Mouse (Mus musculus) lung, postnatal 4 days (tissue): Measurements from ENCODE around the gene Hes3.

Experiments used
- DNase-seq, 2 experiments: peaks; one replicate each; pipeline ENCODE4 v3.0.0; 2021

Gene Hes3

DNA sequence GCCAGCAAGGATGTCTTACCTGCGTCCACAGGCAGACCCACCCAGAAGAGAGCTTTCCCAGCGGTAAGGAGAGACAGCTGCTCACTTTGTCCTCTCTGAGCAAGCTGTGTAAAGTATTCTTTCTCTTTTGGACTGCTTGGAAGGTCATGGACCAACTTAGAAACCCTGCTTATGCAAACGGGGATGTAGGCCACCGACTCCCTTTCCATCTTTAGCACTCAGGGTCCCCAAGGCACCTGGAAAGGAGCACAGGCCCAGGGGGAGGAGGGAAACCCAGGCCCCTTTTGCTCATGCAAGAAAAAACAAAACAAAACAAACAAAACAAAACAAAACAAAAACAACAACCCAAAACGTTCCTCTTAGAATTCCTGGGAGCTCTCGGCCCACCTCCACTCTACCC is at the start of gene Hes3:
Hes3 (minus strand) TSS at position 101 of the 400 bp plus-strand sequence.
- DNase-seq: no peak

DNA sequence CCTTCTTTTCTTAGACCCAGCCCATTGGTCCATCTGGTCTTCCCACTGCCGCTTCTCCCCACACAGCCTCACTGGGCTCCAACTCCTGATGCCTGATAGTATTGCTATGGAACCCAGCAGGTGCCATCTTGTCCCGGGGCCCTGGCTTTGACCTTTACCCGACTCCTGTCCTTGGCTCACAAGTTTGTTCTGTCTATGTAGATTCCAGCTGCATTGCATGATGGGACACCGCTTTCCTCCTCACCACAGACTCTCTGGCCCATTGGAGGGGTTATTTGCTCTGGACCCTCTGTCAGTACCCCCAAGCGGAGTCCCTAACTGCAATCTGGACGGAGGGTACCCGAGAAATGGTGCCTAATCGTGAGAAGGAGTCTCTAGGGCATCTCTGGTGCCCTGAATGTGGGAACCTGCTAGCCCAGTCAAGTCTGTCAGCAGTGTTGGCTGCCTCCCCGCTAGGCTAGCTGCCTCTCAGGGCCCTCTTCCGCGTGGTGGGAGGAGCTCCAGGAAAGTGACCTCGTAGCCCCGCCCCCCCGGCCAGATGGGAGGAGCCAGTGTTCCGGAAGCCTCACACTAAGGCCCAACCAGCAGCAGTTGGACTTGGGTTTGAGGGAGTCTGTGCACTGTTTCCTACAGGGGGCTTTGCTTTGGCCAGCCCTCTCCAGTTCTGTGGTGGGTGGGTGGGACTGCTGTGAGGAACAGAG is 49.3 kb upstream of the Hes3 start:
- peak in 1 of 2 experiments; percentile 41 for DNase-seq

DNA sequence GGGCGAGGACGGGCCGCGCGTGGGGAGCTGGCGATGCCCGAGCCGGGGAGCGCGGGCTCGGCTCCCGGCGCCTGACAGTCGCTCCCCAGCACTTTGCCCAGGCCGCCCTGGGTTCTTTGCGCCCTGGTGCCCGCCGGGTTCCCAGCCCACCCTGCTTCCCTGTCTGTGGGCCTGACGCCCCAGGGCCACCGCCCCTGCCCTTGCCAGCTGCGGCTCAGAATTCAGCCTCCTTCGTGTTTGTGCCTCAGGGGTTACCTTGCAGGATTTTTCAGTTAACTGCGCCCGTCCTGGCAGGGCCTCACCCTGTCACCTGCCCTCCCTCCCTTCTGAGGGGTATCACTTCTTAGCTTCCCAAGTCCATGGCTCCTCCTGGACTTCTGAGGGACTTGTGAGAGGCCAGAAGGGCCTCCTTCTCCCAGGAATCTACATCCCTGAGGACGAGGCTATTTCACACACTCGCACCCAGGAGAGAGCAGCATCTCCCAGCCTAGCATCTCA is 47.9 kb upstream of the Hes3 start:
- DNase-seq: no peak

DNA sequence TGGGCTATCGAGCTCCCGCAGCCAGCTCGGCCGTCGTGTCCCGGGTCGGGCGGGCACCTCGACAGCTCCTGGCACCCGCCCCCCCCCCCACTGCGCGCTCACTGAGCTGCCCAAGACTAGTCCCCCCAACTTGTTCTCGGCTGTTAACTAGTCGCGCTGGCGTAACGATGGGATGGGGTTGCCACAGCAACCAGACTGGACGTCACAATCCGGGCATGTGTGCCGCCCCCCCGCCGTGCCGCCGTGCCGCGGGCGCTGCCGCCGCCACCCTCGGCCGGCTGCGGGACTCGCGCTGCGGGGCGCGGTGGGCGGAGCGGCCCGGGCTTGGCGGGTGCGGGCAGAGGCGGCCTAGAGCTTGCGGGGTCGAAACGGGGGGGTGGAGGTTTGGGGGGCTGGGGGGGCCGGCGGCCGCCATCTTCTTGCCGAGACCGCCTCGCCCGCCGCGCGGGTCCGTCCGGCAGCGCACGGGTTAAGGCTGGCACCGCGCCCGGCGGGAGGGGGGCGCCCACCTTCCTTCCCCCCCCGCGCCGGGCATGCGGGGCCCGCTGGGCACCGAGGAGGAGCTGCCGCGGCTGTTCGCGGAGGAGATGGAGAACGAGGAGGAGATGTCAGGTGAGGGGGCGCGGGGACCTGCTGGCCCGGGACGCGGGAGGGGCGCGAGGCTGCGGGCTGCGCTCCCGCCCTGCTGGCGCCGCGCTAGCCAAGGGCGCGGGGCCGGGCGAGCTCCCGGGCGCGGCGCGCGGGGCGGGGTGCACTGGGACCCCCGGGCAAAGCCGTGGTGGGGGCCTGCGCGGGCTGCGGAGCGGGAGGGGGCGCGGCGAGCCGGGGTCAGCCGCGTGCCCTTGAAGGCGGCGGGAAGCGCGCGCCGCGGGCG is 47.2 kb upstream of the Hes3 start, which contains the start of gene Chd5:
Chd5 (plus strand) TSS at position 233 of the 874 bp plus-strand sequence.
- DNase-seq: no peak

- no peak for DNase-seq
Measured at GRCm38 (mm10) chr4:152337772-152338171, 46.3 kb upstream of the Hes3 start.

GRCm38 (mm10) chr4:152333587-152333986 is 42.1 kb upstream of the Hes3 start:
- DNase-seq: no peak

GRCm38 (mm10) chr4:152332952-152333351 is 41.5 kb upstream of the Hes3 start:
- DNase-seq: peak; percentile 70 to 80

GRCm38 (mm10) chr4:152328691-152329090 is 37.2 kb upstream of the Hes3 start:
- peak in 1 of 2 experiments; percentile 51 for DNase-seq

GRCm38 (mm10) chr4:152326543-152326942 is 35.1 kb upstream of the Hes3 start:
- DNase-seq: no peak

DNA sequence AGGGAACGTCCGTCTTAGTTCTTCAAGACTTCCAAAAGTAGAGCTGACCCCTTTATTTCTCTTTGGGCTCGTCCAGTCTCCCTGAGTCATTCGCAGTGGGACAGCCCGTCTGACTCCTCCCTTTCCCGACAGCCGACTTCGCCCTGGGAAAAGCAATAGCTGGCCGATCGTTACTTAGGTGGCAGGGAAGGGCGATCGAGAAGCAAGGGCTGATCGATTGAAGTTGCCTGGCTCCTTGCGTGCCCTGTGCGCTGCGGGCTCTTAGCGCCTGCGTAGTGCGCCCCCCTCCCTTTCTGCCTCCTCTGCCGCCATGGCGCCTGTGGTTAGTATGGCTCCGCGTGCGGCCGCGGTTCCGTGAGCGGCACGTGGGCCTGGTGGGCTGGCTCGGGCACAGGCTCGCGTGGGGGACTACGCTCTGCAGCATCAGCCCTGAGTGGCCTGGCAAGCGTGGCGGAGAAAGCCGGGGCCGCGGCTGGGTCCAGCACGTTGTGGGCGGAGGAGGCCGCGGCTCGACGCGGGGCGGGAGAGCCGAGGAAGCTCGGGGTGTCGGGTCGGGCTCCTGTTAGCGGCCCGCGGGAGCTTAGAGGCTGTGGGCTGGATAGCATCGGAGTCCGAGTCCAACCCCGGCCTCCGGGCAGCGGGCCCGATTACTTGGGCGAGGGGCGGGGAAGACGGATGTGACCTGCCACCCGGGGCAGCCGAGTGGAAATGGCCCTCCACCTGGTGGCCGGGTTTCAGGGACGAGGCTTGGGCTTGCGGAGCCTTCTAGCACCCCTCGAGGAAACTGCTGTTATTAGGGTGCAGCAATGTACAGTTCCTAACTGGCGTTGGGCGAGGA is 34.3 kb upstream of the Hes3 start, which contains the start of gene Rpl22:
Rpl22 (plus strand) TSS at position 169 of the 838 bp plus-strand sequence.
- peak; percentile 95 to 97 for DNase-seq

DNA sequence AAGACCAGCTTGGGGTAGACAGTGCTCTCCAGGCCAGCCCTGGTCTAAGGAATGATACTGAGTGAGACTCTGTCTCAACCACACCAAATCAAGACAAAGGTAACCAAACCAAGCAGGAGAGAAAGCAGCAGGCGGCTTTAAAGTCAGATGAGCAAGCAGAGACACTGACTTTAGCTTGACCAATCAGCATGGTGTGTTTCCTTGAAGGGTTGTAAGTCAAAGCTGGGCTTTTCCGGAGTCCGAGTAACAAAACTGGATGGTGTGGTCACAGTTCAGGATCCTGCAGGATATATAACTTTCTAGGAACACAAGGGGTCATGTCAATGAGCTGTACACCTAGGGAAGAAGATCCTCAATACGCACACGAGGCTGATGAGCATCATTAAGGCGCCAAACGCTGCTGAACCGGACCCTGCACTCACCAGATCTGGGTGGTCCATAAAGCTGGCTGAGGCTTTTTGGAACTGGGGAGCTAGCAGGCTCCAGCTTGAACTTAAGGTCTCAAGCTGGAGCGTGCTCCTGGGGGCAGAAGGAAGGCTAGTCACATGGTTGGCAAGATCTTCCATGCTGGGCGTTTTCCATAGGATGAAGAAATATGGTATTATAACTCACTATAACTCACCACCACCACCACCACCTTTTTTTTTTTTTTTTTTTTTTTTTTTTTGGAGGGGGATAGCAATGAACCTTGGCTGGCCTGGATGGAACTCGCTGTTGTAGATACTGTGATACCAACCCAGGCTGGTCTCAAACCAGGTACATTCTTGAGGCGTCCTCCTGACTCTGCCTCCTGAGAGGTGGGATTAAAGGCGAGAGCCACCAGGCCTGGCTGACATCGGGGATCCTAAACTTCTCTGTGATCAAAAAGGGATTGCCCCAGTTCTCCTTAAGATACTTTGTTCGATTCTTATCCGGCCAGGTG is 33.4 kb upstream of the Hes3 start:
- no peak for DNase-seq

DNA sequence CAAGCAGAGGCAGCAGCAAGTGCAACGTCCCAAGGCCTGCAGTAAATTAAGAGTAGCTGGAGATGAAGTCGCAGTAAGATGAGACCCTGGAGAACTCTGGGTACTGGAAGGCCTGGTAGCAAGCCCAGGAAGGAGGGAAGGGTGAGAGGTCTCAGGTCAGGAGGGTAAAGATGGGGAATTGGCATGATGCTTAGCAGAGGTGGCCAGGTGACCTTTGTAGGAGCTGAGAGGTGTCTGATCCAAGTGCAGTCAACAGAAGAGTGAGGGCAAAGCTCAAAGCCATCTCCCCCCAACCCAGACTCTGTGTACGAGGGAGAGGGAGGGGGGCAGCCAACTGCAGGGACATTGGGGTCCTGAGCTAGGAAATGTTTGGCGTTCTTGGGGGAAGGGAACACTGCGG is 30.0 kb upstream of the Hes3 start:
- no peak for DNase-seq

DNA sequence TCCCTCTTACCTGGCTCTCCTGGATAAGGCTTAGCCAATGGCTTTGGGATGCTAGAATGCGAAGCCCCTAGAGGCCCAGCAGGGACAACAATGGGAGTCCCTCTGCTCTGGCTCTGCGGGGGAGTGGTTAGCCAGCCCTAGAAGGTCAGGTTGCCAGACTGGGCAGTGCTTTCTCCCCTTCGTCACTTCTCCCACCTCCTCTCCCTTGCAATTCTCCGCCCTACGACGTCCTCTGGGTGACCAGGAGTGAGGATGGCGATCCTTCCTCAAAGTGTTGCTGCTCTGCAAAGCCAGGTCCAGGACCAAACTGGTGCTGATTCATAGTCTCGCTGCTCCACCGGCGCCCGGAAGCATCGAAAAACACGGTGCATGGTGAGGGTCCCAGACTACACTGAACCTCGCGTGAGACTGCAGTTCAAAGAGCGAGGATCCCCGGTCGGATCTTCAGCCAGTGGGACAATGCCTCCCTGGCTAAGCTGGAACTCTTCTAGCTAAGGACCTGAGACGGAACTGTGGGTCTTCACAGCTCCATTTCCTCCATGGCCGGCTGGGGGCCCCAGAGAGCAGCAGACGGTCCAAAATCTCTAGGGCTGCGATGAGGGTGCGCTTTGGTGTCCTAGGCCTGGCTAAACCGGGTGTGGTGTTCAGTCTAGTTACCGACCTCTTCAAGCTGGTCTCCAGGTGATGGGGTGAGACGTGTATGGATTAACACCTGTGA is 27.2 kb upstream of the Hes3 start, which contains the start of gene Rnf207:
Rnf207 (minus strand) TSS at position 477 of the 718 bp plus-strand sequence.
- peak in 1 of 2 experiments; percentile 61 for DNase-seq

GRCm38 (mm10) chr4:152317631-152318033 is 26.2 kb upstream of the Hes3 start:
- no peak for DNase-seq

DNA sequence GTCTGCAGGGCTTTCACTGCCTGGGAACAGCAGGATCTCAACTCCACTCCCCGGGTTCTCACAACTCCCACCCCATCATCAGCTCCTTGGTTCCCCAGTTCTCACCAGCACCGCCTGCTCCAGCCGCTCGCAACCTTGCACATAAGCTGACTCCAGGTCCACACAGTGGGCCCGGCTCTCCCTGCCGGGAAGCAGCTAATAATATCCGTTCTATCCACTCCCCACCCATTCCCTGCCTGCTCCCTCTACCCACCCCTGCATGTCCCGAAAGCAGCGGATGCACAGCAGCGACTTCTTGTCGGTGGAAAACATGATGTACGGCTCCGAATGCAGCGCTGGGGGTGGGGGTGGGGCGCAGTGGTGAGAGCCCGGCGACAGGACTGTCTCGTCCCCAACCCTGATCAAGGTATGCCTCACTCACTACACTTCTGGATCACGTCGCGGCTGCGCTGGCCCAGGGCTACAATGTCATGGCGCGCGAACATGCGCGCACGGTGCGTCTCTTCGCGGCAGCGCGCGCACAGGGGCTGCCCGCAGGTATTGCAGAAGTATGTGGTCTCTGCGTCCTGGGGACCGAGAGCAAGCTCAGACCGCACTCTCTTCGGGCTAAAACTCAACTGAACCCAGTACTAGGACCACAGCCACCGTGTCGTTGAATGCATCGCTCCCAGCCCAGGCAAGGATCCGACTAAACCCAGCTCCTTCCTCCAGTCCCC is 24.2 kb upstream of the Hes3 start:
- DNase-seq: no peak

DNA sequence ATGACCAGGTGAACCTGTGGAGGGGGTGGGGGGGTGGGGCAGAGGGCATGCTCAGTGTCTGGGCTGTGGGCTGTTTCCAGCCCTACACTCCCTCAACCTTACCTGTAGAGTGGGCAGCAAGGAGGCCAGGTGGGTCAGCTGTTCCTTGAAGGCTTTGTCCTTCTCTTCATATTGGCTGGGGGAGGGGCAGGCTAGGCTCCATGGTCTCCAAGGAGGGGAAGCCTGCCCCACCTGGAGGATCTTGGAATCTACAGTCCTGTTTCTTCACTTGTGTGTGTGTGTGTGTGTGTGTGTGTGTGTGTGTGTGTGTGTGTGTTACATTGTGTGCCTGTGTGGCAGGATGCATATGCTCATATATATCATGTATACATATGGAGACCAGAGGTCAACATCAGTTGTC is 22.5 kb upstream of the Hes3 start:
- peak in 1 of 2 experiments; percentile 37 for DNase-seq

DNA sequence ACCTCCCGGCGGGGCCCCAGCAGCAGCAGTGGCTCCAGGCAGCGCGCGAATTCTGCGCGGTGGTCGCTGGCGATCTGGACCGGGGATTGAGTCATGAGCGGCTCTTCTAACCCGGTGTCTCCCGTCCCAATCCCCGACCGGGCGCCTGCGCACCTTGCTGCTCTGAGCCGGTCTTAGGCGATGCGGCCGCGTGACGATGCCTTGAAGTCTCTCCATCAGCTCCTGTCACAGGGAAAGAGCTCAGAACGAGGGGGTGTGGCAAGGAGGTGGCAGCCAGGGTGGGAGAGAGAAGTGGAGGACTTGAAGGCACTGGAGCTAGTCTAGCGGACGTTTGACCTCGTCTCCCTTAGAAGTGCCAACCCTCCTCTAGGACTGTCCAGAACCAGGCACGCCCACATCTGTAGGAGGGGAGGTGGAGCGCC is 21.8 kb upstream of the Hes3 start:
- DNase-seq: no peak

DNA sequence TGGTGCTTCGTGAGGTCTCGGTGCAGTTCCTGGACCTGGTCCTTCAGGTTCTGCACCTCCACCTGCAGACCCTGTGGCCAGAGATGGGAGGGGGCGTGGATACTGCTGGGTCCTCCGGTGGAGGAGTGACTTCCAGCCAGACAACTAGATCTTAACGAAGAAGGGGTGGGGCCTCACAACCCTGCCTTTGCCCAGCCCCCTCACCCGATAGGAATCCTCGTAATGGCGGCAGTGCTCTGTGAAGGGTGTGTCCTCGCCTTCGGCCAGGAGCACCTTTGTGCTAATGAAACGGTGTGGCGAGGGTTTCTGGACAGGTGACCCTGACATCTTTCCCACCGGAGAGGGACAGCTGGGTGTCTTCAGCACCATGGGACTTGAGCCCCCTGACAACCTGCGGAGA is 20.7 kb upstream of the Hes3 start:
- DNase-seq: no peak

- no peak for DNase-seq
Measured at GRCm38 (mm10) chr4:152307542-152307941, 16.1 kb upstream of the Hes3 start.

DNA sequence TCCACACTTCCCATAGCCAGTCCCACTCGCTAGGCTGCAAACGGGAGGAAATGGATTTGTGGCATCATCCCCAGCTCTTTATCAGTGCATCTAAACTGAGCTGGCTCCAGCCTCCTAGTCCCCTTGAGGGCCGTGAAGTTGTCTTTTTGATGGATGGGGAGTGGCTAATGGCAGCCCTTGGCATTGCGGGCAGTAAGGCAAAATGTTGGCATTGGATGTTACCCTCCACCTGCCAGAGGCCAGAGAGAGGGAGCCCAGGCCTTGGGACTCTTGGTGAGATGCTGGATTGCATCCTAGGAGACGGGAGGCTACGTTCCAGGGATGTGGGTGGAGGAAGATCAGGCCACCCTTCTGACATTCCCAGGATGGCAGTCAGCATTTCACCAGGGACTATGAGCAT is 14.5 kb upstream of the Hes3 start:
- DNase-seq: no peak
